Mouse (Mus musculus): ENCODE results near the gene Vmn1r112. TPM values are rescaled to one million over a fixed set of nuclear protein-coding genes. Genes with fewer than 3 reads are reported as not detected.
"Not testable (repeated sequence)": the region's sequence is repeated elsewhere in the genome, so short reads cannot be mapped to it uniquely, and the experiment has no call there.

The Vmn1r112 gene
- not detected in 2 replicates for polyA plus RNA-seq (2016; fragmentation: Nextera tagmentation; extraction: Ambion mirVana)

DNA sequence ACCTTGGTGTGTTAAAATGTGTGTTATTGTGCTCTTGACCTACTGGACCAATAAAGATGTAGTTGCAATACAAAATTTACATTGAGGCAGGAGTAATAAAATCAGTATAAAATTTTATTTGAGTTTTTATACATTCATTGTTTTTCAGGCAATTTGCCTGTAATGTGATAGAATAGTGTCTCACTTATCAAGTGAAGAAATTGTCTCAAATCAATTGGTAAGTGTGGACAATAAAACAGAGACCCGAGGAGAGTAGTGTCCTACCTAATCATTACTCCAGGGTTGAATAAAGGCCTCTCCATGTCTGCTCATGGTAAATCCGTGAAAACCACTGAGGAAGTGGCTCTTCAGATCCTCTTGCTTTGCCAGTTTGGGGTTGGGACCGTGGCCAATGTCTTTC is at the start of gene Vmn1r112:
Gene Vmn1r112, plus strand, starts transcription at position 301 of the 400 bp plus-strand sequence.
- not testable (repeated sequence) for H3K27me3 ChIP-seq (ENCODE audit: low read depth, poor library complexity, severe bottlenecking); H3K9me3 ChIP-seq (replicated peaks)
- no CpG with 5 or more reads among the region's 3 CpGs for WGBS

DNA sequence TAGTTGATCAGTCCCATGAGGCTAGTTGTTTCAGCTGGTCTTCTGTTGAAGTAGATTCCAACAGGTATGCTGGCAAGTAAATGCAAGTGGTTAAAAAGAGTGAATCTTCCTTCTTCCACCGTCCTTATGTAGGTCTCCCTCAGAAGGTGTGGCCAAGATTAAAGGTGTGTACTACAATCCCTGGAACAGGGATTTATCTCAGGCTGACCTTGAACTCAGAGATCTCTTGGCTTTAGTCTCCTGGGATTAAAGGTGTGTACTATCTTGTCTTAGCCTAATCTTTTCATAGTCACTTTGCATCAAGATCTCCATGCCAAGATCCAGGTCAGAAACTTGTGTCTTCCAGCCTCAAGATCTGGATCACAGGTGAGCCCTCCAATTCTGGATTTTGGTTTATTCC is 40.5 kb upstream of the Vmn1r112 start, which contains the start of gene Gm10668:
Gene Gm10668, minus strand, starts transcription at position 101 of the 400 bp plus-strand sequence.
- H3K36me3 ChIP-seq; H3K4me3 ChIP-seq; DNase-seq (ENCODE audit: low spot score); H3K9me3 ChIP-seq (replicated peaks); H3K27me3 ChIP-seq (ENCODE audit: low read depth, poor library complexity, severe bottlenecking); H3K4me1 ChIP-seq; H3K27ac ChIP-seq (replicated peaks): not testable (repeated sequence)
- no CpG with 5 or more reads among the region's 1 CpGs for WGBS

More for the DNA sequence above, at the start of gene Vmn1r112:
- DNase-seq (ENCODE audit: low spot score); H3K4me1 ChIP-seq; H3K4me3 ChIP-seq; H3K27ac ChIP-seq (replicated peaks); H3K36me3 ChIP-seq: not testable (repeated sequence)

- H3K4me1 ChIP-seq; H3K36me3 ChIP-seq; H3K27me3 ChIP-seq (ENCODE audit: low read depth, poor library complexity, severe bottlenecking); H3K4me3 ChIP-seq; DNase-seq (ENCODE audit: low spot score); H3K27ac ChIP-seq (replicated peaks): not testable (repeated sequence)
- H3K9me3 ChIP-seq (replicated peaks) = peaks cover 14% of the 10 kb centered on the region; the same call in 1 of the 2 replicates
- 68% methylated on average over 2 of the region's 2 CpGs for WGBS
Observed at GRCm38 (mm10) chr7:20786985-20787384, 16.0 kb downstream of the Vmn1r112 start, which contains the start of gene Vmn1r113. Gene Vmn1r113, plus strand, starts transcription at chr7:20787285.

- not testable (repeated sequence) for DNase-seq (ENCODE audit: low spot score); H3K36me3 ChIP-seq; H3K4me1 ChIP-seq; H3K9me3 ChIP-seq (replicated peaks); H3K27ac ChIP-seq (replicated peaks); H3K4me3 ChIP-seq; H3K27me3 ChIP-seq (ENCODE audit: low read depth, poor library complexity, severe bottlenecking)
- WGBS = no CpG with 5 or more reads among the region's 5 CpGs
Observed at GRCm38 (mm10) chr7:20812086-20812485, 41.1 kb downstream of the Vmn1r112 start, which contains the start of gene Vmn1r114. Gene Vmn1r114, minus strand, starts transcription at chr7:20812186.

Other genes starting within 250 kb of the Vmn1r112 start
- gene Vmn1r104, start 237.3 kb upstream of the Vmn1r112 start, polyA plus RNA-seq (2016; fragmentation: Nextera tagmentation; extraction: Ambion mirVana) = not detected in 2 replicates
- gene Gm5726, start 225.4 kb upstream of the Vmn1r112 start, polyA plus RNA-seq (2016; fragmentation: Nextera tagmentation; extraction: Ambion mirVana) = not detected in 2 replicates
- not detected in 2 replicates for gene Gm4141, start 194.9 kb upstream of the Vmn1r112 start, polyA plus RNA-seq (2016; fragmentation: Nextera tagmentation; extraction: Ambion mirVana)
- not detected in 2 replicates for gene Gm4513, start 172.2 kb upstream of the Vmn1r112 start, polyA plus RNA-seq (2016; fragmentation: Nextera tagmentation; extraction: Ambion mirVana)
- gene Vmn1r107, start 102.3 kb upstream of the Vmn1r112 start, polyA plus RNA-seq (2016; fragmentation: Nextera tagmentation; extraction: Ambion mirVana) = not detected in 2 replicates
- not detected in 2 replicates for gene Vmn1r111, start 68.0 kb upstream of the Vmn1r112 start, polyA plus RNA-seq (2016; fragmentation: Nextera tagmentation; extraction: Ambion mirVana)
- not detected in 2 replicates for gene Gm10668, start 40.6 kb upstream of the Vmn1r112 start, polyA plus RNA-seq (2016; fragmentation: Nextera tagmentation; extraction: Ambion mirVana)
- gene Vmn1r113, start 16.1 kb downstream of the Vmn1r112 start, polyA plus RNA-seq (2016; fragmentation: Nextera tagmentation; extraction: Ambion mirVana) = not detected in 2 replicates
- not detected in 2 replicates for gene Vmn1r114, start 41.0 kb downstream of the Vmn1r112 start, polyA plus RNA-seq (2016; fragmentation: Nextera tagmentation; extraction: Ambion mirVana)
- gene Vmn1r115, start 73.8 kb downstream of the Vmn1r112 start, polyA plus RNA-seq (2016; fragmentation: Nextera tagmentation; extraction: Ambion mirVana) = not detected in 2 replicates
- not detected in 2 replicates for gene Vmn1r116, start 101.1 kb downstream of the Vmn1r112 start, polyA plus RNA-seq (2016; fragmentation: Nextera tagmentation; extraction: Ambion mirVana)
- not detected in 2 replicates for gene Vmn1r117, start 112.9 kb downstream of the Vmn1r112 start, polyA plus RNA-seq (2016; fragmentation: Nextera tagmentation; extraction: Ambion mirVana)
- gene Vmn1r118, start 141.2 kb downstream of the Vmn1r112 start, polyA plus RNA-seq (2016; fragmentation: Nextera tagmentation; extraction: Ambion mirVana) = not detected in 2 replicates
- not detected in 2 replicates for gene Vmn1r119, start 241.3 kb downstream of the Vmn1r112 start, polyA plus RNA-seq (2016; fragmentation: Nextera tagmentation; extraction: Ambion mirVana)